Mouse (Mus musculus) forebrain, postnatal 0 days (tissue): ENCODE data around the gene Klhl40. TPM values are rescaled to one million over a fixed set of nuclear protein-coding genes. Genes with fewer than 3 reads are reported as not detected.
A peak's percentile ranks its signal among the peaks of the same experiment; 100 is the strongest.

Experiments used
- ATAC-seq: fragments of 200-750 bp; cut with Nextera tagmentation; 2 replicates; pipeline ENCODE4 v1.8.0; 2017; ENCODE audit warnings: mild to moderate bottlenecking, moderate library complexity
- DNase-seq: peaks from one replicate; pipeline ENCODE4 v3.0.0-alpha.2; 2015
- H3K27ac ChIP-seq: fragments of 300-500 bp; sonication (generic); 2 replicates; pipeline ENCODE4 v1.5.1; 2014; ENCODE audit warnings: low read depth, mild to moderate bottlenecking, antibody characterized with exemption, low read length, moderate library complexity, mixed read lengths
- H3K27me3 ChIP-seq: fragments of 300-500 bp; sonication (generic); 2 replicates; pipeline ENCODE4 v1.6.1; 2014; ENCODE audit warnings: mild to moderate bottlenecking, low read length, mixed read lengths; ENCODE audit not compliant: insufficient read depth
- H3K36me3 ChIP-seq: fragments of 300-500 bp; sonication (generic); 2 replicates; pipeline ENCODE4 v1.6.1; 2014; ENCODE audit warnings: mild to moderate bottlenecking, moderate library complexity; ENCODE audit not compliant: insufficient read depth
- H3K4me1 ChIP-seq: fragments of 300-500 bp; sonication (generic); 2 replicates; pipeline ENCODE4 v1.6.1; 2014; ENCODE audit warnings: antibody characterized with exemption; ENCODE audit not compliant: insufficient read depth
- H3K4me2 ChIP-seq: fragments of 300-500 bp; sonication (generic); 2 replicates; pipeline ENCODE4 v1.6.1; 2014; ENCODE audit warnings: low read depth, mild to moderate bottlenecking, moderate library complexity
- H3K4me3 ChIP-seq: fragments of 300-500 bp; sonication (generic); 2 replicates; pipeline ENCODE4 v1.5.1; 2014; ENCODE audit warnings: low read depth, low read length, mixed read lengths
- H3K9ac ChIP-seq: fragments of 300-500 bp; sonication (generic); 2 replicates; pipeline ENCODE4 v1.6.1; 2014; ENCODE audit warnings: mild to moderate bottlenecking
- H3K9me3 ChIP-seq: fragments of 300-500 bp; sonication (generic); 2 replicates; pipeline ENCODE4 v1.6.1; 2016; ENCODE audit warnings: low read length
- CTCF ChIP-seq: sonication (generic); IDR thresholded peaks from 2 replicates; pipeline ENCODE4 v1.5.1; 2016; ENCODE audit warnings: antibody characterized with exemption, control low read depth, low read depth
- WGBS: fragments of 180-500 bp; shearing (Covaris S2); extraction: QIAGEN DNeasy Blood & Tissue Kit; methylation state at CpG from one replicate; pipeline ENCODE4 v1.1.7; 2014; 5-methylcytosine and 5-hydroxymethylcytosine counted together
- polyA plus RNA-seq: library from polyadenylated mRNA; unstranded; fragments of >200 nt; fragmentation: Nextera tagmentation; extraction: Ambion mirVana; gene quantifications from 2 replicates; pipeline ENCODE4 v1.2.1, GENCODE M21; 2015
- total RNA-seq: library from RNA; depleted of rRNA; stranded (reverse); fragments of >200 nt; gene quantifications from 2 replicates; pipeline ENCODE4 v1.2.3, GENCODE M21; 2014; rRNA removed

Gene Klhl40
- total and polyA plus RNA-seq, 2 experiments from 2014 or later = 2.0 to 2.8 TPM

- Histone ChIP-seq H3K9me3 (no peaks in the 10 kb centered on the region), H3K4me1 (no peaks in the 10 kb centered on the region), H3K27me3 (no peaks in the 10 kb centered on the region), H3K36me3 (no peaks in the 10 kb centered on the region), H3K27ac (no peak overlapping the region), H3K4me3 (no peak overlapping the region), H3K4me2 (no peak overlapping the region), H3K9ac (no peak overlapping the region)
- no peak for DNase-seq
- TF ChIP-seq CTCF = no peak
- no peak for ATAC-seq
- 83% methylated on average over 3 of the region's 3 CpGs for WGBS
Observed at GRCm38 (mm10) chr9:121826356-121826755, 48.9 kb downstream of the Klhl40 start.

- no peak overlapping the region for H3K4me2 ChIP-seq
- no peak overlapping the region for H3K9ac ChIP-seq
- ATAC-seq = no peak
- H3K36me3 ChIP-seq = no peaks in the 10 kb centered on the region
- H3K9me3 ChIP-seq = no peaks in the 10 kb centered on the region
- DNase-seq = no peak
- H3K4me3 ChIP-seq = no peak overlapping the region
- TF ChIP-seq CTCF = no peak
- no peaks in the 10 kb centered on the region for H3K4me1 ChIP-seq
- WGBS = 87% methylated on average over 6 of the region's 6 CpGs
- no peaks in the 10 kb centered on the region for H3K27me3 ChIP-seq
- H3K27ac ChIP-seq = no peak overlapping the region
Observed at GRCm38 (mm10) chr9:121828314-121828713, 50.9 kb downstream of the Klhl40 start.

GRCm38 (mm10) chr9:121829270-121829992 lies 52.0 kb downstream of the Klhl40 start:
- Histone ChIP-seq H3K9me3 (no peaks in the 10 kb centered on the region), H3K4me2 (no peak overlapping the region), H3K36me3 (no peaks in the 10 kb centered on the region), H3K4me1 (no peaks in the 10 kb centered on the region), H3K4me3 (no peak overlapping the region), H3K27me3 (no peaks in the 10 kb centered on the region), H3K27ac (peak overlapping the region; percentile 62), H3K9ac (no peak overlapping the region)
- ATAC-seq (peak; percentile 58), DNase-seq (peak; percentile 26)
- 63% methylated on average over 7 of the region's 7 CpGs for WGBS
- no peak for TF ChIP-seq CTCF

- no peak overlapping the region for H3K27ac ChIP-seq
- DNase-seq = peak; percentile 14
- H3K27me3 ChIP-seq = no peaks in the 10 kb centered on the region
- no peaks in the 10 kb centered on the region for H3K4me1 ChIP-seq
- no peak overlapping the region for H3K4me3 ChIP-seq
- no peak overlapping the region for H3K4me2 ChIP-seq
- H3K9me3 ChIP-seq = no peaks in the 10 kb centered on the region
- no peak for ATAC-seq
- H3K9ac ChIP-seq = no peak overlapping the region
- no peaks in the 10 kb centered on the region for H3K36me3 ChIP-seq
- TF ChIP-seq CTCF = peak; percentile 60
- WGBS = 77% methylated on average over 6 of the region's 6 CpGs
Observed at GRCm38 (mm10) chr9:121830243-121830955, 53.0 kb downstream of the Klhl40 start.

GRCm38 (mm10) chr9:121830956-121831293 lies 53.5 kb downstream of the Klhl40 start:
- ATAC-seq (peak; percentile 67; the same call in 1 of the 2 replicates), DNase-seq (peak; percentile 88)
- Histone ChIP-seq H3K27ac (no peak overlapping the region), H3K4me1 (no peaks in the 10 kb centered on the region), H3K36me3 (no peaks in the 10 kb centered on the region), H3K27me3 (no peaks in the 10 kb centered on the region), H3K4me3 (no peak overlapping the region), H3K9ac (no peak overlapping the region), H3K9me3 (no peaks in the 10 kb centered on the region), H3K4me2 (no peak overlapping the region)
- peak; percentile 88 for TF ChIP-seq CTCF
- 30% methylated on average over 6 of the region's 6 CpGs for WGBS

Other genes starting within 250 kb of the Klhl40 start
- 0.46 TPM in 1 of 2 replicates, not detected in the other for gene Lyzl4, start 135.5 kb upstream of the Klhl40 start, total RNA-seq
- gene Lyzl4, start 135.5 kb upstream of the Klhl40 start, polyA plus RNA-seq = 0.25 TPM in 1 of 2 replicates, not detected in the other
- gene Vipr1, start 134.9 kb upstream of the Klhl40 start, total RNA-seq = 0.48 and 1.5 TPM in 2 replicates
- 0.34 and 0.89 TPM in 2 replicates for gene Vipr1, start 134.9 kb upstream of the Klhl40 start, polyA plus RNA-seq
- gene Sec22c, start 72.1 kb upstream of the Klhl40 start, total RNA-seq = 21.2 and 24.8 TPM in 2 replicates
- gene Sec22c, start 72.1 kb upstream of the Klhl40 start, polyA plus RNA-seq = 22.2 and 36.3 TPM in 2 replicates
- 69.5 and 104 TPM in 2 replicates for gene Ss18l2, start 67.3 kb upstream of the Klhl40 start, total RNA-seq
- 185 and 241 TPM in 2 replicates for gene Ss18l2, start 67.3 kb upstream of the Klhl40 start, polyA plus RNA-seq
- gene Nktr, start 58.4 kb upstream of the Klhl40 start, total RNA-seq = 79.8 and 97.3 TPM in 2 replicates
- 31.3 and 43.2 TPM in 2 replicates for gene Nktr, start 58.4 kb upstream of the Klhl40 start, polyA plus RNA-seq
- gene Zfp651, start 18.3 kb upstream of the Klhl40 start, total RNA-seq = 44.6 and 48.8 TPM in 2 replicates
- 16.3 and 17.5 TPM in 2 replicates for gene Zfp651, start 18.3 kb upstream of the Klhl40 start, polyA plus RNA-seq
- 0.15 and 1.2 TPM in 2 replicates for gene Hhatl, start 14.9 kb downstream of the Klhl40 start, total RNA-seq
- 0.15 and 0.39 TPM in 2 replicates for gene Hhatl, start 14.9 kb downstream of the Klhl40 start, polyA plus RNA-seq
- gene Ccdc13, start 61.9 kb downstream of the Klhl40 start, total RNA-seq = 4.3 and 5.2 TPM in 2 replicates
- 3.6 and 4.7 TPM in 2 replicates for gene Ccdc13, start 61.9 kb downstream of the Klhl40 start, polyA plus RNA-seq
- gene Higd1a, start 80.8 kb downstream of the Klhl40 start, total RNA-seq = 35.1 and 35.9 TPM in 2 replicates
- 134 and 146 TPM in 2 replicates for gene Higd1a, start 80.8 kb downstream of the Klhl40 start, polyA plus RNA-seq
- 2.1 TPM in 2 replicates for gene Ackr2, start 120.7 kb downstream of the Klhl40 start, total RNA-seq
- gene Ackr2, start 120.7 kb downstream of the Klhl40 start, polyA plus RNA-seq = 0.84 and 1.4 TPM in 2 replicates
- not detected in 2 replicates for gene Cyp8b1, start 138.7 kb downstream of the Klhl40 start, total RNA-seq
- gene Cyp8b1, start 138.7 kb downstream of the Klhl40 start, polyA plus RNA-seq = not detected in 2 replicates
- gene Fam198a, start 173.4 kb downstream of the Klhl40 start, total RNA-seq = 2.5 and 5.7 TPM in 2 replicates
- 1.3 and 1.6 TPM in 2 replicates for gene Fam198a, start 173.4 kb downstream of the Klhl40 start, polyA plus RNA-seq
- gene Pomgnt2, start 219.5 kb downstream of the Klhl40 start, total RNA-seq = 64.6 and 85.7 TPM in 2 replicates
- 28.3 and 35.6 TPM in 2 replicates for gene Pomgnt2, start 219.5 kb downstream of the Klhl40 start, polyA plus RNA-seq